Mouse (Mus musculus): ENCODE measurements around the gene Ina.

The Ina gene

DNA sequence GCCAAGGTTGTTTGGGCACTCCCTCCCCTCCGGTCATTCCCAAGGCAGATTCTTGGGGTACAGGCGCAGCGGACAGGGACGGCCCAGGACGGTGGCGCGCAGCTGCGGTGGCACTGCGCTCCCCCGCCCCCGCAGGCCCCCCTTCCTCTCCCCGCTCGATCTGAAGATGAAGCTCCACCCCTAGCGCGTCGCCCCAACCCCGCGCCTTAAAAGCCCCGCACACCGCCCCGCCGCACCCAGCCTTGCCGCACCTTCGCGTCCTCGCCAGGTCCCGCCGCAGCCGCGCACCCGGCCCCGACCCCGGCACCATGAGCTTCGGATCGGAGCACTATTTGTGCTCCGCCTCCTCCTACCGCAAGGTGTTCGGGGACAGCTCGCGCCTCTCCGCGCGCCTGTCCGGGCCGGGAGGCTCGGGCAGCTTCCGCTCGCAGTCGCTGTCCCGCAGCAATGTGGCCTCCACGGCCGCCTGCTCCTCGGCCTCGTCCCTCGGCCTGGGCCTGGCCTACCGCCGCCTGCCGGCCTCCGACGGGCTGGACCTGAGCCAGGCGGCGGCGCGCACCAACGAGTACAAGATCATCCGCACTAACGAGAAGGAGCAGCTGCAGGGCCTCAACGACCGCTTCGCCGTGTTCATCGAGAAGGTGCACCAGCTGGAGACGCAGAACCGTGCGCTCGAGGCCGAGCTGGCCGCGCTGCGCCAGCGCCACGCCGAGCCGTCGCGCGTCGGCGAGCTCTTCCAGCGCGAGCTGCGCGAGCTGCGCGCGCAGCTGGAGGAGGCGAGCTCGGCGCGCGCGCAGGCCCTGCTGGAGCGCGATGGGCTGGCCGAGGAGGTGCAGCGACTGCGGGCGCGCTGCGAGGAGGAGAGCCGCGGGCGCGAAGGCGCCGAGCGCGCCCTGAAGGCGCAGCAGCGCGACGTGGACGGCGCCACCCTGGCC lies at the start of gene Ina, which contains the start of gene Nt5c2:
TSS of gene Ina (plus strand) at position 252 of the 935 bp plus-strand sequence.
TSS of gene Nt5c2 (minus strand) at position 707 of the 935 bp plus-strand sequence.
- under 1% methylated on average over 123 of the region's 124 CpGs for whole genome bisulfite sequencing

DNA sequence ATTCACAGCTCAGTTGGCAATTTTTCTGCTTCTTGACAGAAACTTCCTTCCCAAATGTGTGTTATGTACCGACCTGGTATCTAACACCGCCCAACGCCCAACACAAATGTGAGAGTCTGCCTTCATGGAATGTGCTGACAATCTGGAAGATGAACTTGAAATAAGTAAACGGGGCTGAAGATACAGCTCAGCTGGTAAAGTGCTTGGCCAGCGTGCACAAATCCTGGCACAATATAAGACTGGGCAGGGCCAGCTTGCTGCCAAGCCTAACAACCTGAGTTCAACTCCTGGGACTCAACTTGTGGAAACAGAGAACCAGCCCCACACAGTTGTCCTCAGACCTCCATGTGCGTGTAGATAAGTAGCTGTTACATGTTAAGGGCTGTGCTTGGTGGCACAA lies 48.2 kb upstream of the Ina start:
- WGBS = 79% methylated on average over 6 of the region's 6 CpGs

DNA sequence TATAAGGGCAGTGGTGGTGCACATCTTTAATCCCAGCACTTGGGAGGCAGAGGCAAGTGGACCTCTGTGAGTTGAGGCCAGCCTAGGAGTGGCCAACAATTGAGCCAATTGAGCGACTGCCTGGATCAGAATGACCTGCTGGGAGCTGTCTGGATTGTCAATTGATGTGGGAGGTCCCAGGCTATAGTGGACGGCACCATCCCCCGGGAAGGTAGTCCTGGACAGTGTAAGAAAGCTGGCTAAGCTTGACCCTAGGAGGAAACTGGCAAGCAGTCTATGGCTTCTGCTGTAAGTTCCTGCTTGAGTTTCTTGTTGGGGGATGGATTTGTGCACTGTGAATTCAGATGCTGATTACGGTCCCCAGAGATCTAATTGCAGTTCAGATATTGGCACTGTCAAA lies 46.6 kb upstream of the Ina start:
- 67% methylated on average over 4 of the region's 4 CpGs for WGBS

DNA sequence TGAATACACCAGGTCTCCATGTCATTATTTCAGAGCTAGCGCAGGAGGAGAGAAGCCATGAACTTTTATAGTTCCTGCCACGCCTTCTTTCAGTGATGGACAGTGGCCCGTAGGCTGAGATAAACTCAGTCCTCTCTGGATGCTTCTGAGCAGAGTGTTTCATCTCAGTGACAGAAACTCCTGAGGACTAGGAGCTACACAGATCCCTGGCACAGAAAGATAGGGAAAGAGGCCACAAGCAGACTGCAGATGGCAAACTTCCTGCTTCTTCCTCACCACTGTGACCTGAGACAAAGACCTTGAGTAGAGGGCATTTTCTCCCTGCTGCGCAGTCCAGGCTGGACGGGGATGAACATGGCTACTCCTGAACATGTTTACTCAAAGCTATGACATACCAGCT lies 45.7 kb upstream of the Ina start:
- 89% methylated on average over 5 of the region's 5 CpGs for WGBS

DNA sequence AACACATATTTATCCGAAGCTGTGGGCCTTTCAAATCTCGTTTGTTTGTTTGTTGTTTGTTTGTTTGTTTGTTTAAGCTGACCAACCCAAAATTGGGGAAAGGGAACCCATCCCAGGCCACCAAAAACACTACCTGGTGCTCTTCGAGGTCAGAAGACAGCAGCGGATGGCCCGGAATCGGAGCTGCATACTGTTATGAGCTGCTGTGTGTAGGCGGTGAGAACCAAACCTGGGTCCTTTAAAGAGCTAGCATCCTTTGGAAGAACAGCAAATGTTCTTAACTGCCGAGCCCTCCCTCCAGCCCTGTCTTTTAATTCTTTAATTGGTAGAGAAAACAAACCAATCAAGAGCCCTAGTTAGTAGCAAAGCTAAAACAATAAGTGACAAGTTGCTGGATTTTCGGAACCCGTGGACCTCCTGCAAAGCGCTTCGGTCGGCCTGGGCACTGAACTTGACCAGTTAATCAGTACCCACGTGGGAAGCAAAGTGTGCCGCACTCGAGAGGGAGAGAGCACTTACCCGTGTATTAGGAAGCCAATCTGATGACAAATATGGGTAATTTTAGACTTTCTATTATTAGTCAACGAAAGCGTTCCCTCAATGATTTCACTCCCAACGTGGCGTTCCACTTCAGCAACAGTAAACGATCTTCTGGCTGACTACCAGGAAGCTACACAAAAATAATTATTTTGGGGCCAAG lies 45.1 kb upstream of the Ina start:
- 41% methylated on average over 22 of the region's 22 CpGs for WGBS

DNA sequence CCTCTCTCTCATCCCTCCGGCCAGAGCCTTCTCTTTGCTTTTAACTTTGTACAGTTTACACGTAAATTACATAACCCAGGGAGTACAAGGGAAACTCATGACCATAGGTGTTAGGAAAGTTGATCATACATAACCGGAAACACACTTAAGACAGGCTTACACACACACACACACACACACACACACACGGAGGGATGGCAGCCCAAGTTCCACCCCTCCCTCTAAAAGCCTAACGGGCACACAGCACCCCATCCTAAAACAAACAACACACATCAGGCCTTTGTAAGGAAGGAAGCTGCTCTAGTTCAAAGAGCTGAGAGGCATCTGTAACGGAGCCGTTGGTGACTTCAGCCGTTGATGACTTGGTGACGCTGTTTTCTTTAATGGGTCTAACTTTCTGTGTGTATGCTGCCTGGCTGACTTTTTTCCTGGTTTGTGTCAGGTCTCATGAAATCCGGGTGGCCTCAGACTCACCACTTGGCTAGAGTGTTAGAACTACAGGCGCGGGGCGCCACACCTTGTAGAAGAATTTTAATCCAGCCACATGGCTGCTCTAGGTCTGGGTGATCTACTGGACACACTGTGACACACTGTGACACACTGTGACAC lies 44.3 kb upstream of the Ina start:
- WGBS = 51% methylated on average over 13 of the region's 13 CpGs

DNA sequence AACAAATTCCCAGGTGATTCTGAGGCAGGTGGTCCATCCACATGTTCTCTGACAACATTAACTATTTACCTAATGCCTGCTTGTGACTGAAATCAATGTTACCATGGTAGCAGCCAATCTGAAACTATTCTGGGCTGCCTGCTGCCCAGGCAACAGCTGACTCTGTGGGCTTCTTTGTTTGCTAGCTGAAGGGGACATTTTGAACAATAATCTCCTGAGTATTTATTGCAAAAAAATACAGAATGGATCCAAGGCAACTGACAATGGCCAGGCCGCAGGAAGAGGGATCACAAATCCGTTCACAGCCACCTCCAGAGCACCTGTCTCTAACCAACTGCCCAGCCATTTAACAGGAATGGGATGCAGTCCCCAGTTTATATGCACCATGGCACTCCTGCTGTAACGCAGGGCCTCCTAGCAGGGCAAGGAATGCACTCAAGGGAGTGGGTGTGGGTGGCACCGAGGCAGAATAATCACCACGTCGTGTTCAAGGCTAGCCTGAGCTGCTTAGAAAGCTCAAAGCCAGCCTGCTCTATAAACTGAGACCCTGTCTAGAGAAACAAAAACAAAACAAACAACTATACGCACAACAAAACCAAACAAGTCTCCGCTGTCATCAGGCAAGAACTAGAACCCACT lies 43.3 kb upstream of the Ina start:
- WGBS = 46% methylated on average over 8 of the region's 8 CpGs

DNA sequence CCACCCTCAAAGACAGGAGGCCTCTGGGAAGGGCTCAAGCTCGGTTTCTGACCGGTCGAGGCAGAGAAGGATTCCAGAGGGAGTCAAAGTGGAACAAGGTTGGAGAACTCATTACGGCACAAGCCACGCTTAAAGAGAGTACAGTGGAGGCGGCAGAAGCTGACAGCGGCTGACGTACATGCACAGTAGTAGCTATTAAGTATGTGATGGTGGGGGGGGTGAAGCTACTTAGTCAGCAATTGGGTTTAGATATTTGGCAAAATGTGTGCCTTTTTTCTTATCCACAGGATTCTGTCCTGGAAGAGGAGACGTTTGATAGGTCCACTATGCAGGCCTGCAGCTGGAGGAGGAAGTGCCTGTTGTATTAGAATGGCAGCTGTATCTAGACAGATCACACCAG lies 42.8 kb upstream of the Ina start:
- WGBS = 66% methylated on average over 9 of the region's 9 CpGs

DNA sequence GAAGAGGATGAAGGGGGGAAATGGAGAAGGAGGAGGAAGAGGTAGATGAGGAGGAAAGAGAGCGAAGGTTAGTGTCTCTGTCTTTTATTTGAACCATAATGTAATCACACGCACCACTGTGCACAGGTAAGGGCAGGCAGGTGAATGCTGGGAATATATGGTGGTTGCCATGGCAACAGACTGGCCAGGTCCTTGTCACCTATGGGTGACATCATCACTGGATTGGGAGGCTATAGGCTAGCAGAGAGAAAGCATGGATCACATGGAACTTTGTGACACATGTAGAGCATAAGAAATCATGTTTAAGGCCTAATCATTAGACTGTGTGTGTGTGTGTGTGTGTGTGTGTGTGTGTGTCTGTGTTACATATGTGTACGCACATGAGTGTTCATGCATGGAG lies 42.3 kb upstream of the Ina start:
- 94% methylated on average over 3 of the region's 3 CpGs for WGBS

DNA sequence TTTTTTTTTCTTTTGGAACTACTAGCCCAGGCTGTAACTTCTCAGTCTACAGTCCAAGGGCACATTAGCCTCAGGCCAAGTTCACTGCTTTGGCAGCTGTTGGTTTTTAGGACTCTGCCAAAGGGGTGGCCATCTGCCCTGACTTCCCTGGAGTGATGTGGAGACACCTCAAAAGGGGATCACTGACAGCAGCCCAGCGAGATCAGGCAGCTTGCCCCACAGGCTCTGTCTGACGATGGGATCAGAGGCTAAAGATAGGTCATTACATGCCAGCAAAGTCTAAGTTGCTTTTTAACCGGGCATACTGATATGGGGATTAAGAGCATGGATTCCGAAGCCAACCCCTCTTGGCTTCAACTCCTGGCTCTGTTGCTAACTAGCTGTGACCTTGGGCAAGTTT lies 38.9 kb upstream of the Ina start:
- 70% methylated on average over 4 of the region's 4 CpGs for WGBS

DNA sequence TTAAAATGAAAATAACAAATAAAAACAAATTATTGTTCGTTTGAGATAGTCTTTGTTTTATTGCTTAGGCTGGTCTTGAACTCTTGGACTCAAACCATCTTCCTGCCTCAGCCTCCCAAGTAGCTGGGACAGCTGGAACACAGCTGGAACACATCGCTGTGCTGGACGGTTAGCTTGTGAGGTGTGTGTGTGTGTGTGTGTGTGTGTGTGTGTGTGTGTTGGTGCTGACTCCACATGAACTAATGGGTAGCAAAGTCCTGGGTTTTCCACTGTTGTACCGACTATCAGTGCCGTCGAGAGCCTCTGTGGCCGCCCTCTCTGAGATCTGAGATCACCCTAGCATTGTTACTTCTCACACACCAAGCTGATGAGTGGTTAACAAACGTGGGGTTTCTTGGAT lies 38.5 kb upstream of the Ina start:
- 89% methylated on average over 8 of the region's 8 CpGs for WGBS

DNA sequence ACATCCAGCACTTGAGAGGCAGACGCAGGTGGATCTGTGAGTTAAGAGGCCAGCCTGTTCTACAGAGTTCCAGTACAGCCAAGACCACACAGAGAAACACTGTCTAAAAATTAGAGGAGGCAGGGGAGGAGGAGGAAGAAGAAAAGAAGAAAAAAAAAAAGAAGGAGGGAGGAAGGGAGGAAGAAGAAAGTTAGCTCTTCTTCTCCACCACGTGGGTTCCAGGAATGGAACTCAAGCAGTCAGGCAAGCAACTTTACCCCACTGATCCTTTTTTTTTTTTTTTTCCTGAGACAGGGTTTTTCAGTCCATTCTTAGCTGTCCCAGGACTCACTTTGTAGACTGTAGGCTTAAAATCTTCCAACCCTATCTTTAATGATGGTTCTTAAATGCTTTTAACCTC lies 37.8 kb upstream of the Ina start:
- WGBS = 49% methylated on average over 2 of the region's 2 CpGs

DNA sequence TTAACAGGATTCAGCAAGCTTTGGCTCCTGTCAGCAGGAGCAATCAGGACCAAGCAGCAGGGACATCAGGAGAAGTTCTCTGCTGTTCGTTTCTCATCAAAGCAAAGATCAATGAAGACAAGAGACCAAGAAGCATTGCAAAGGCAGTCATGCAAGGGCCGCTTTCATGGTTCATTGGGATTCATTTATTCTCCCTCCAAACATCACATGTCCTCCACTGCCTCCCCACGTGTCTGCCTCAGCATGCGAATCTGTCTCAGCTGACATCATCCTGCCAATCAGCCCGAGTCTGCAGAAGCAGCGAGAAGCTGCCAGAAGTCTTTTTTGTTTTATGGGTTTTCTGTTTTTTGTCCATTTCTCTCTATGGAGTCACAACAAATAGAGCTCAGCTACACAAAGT lies 37.0 kb upstream of the Ina start:
- WGBS = 39% methylated on average over 6 of the region's 6 CpGs

DNA sequence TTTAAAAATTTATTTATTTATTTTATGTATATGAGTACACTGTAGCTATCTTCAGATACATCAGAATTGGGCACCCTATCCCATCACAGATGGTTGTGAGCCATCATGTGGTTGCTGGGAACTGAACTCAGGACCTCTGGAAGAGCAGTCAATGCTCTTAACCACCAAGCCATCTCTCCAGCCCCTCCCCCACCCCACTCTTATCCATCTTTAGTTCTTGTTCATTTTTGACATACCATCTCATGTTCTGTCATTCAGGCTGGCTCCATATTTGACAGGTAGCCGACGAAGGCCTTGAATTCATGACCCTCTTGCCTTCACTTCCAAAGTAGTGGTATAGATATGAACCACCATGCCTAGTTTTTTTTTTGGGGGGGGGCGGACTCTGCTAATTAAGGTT lies 36.4 kb upstream of the Ina start:
- WGBS = 96% methylated on average over 3 of the region's 3 CpGs

DNA sequence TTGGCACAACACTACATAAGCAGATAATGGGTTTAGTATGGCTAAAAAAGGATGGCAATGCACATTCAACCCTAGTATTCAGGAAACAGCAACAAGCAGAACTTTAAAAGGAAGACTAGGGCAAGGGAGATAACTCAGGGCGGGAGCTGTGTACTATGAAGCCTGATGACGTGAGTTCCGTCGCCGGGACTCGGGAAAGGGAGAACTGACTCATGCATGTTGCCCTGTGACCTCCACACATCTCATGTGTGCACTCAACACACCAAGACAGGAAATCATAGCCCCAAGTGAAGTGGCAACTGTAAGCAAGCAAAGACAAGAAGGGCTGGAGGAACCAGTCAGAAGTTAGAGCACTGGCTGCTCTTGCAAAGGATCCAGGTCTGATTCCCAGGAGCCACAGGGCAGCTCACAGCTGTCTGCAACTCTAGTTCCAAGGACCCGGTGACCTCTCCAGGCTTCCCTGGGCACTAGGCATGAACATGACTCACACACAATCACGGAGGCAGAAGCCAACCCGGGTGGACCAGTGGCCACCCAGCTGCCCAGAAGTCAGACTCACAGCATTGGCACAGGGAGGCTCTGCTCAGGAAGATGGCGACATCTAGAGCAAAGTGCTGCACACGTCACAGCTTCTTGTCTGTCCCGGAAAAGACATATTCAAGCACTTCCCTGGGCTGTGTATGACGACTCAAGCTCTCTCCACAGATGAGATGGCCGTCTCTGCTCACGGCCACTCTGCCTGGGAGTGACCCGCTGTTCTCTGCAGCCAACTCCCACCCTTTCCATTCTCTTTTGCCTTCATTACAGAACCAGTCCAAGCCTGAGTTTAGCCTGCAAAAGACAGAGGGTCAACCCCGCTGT lies 35.3 kb upstream of the Ina start:
- WGBS = 82% methylated on average over 17 of the region's 17 CpGs

DNA sequence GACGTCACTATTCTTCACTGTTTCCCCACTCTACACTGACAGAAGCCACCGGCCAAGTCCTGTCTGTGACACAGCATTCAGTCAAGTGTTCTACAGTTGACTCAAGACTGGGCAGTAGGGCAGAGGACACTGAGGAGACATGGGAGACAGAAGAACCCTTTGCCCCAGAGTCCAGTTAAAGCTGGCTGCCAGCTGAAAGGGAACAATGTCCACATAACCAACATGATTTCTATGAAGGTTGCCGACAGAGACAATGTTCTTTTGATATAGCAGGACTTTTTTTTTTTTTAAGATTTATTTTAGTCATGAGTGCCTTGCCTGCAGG lies 34.8 kb upstream of the Ina start:
- 63% methylated on average over 3 of the region's 3 CpGs for WGBS

DNA sequence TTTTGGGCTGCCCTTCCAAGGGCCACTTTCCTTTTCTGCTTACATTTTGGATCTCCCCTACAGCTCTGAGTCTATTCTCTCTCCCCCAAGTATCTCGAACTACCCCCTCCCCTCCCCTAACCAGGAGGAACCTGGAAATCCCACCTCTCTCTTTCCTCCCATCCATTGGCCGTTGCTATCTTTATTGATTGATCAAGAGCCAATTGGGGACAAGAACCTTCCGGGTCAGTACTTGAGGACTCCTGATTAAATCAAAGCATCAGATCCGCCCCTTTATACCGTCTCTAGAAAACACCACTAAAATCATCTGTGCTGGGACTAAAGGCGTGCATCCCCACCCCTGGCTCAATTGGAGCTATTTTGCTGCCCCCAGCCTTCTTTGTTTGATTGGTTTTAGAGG lies 33.0 kb upstream of the Ina start:
- WGBS = 64% methylated on average over 6 of the region's 6 CpGs

DNA sequence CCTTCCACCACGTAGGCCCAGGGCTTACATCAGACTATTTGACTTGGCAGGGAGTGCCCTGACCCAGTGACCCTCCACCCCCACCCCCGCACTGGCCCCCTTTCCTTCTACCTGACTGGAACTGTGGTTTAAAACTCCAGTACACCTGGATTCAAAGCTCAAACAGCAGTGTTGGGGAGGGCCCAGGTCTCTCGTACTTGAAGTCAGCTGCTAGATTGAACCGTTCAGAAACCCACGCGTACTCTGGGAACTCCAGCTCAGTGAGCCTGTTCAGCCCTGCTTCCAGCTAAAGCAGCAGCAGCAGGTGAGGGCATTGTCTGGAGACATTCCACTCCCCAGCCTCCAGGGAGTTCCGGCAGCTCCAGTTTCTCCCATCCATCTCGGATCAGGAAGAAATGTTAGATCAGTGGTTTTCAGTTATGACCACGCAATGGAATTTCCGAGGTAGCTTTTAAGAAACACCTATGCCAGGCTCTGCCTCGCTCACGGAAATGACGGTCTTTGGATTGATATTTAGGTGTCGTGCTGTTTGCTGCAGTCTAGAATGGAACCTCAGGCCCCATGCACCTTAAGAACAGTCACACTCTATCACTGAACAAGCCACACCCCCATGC lies 31.0 kb upstream of the Ina start:
- 77% methylated on average over 14 of the region's 14 CpGs for WGBS

DNA sequence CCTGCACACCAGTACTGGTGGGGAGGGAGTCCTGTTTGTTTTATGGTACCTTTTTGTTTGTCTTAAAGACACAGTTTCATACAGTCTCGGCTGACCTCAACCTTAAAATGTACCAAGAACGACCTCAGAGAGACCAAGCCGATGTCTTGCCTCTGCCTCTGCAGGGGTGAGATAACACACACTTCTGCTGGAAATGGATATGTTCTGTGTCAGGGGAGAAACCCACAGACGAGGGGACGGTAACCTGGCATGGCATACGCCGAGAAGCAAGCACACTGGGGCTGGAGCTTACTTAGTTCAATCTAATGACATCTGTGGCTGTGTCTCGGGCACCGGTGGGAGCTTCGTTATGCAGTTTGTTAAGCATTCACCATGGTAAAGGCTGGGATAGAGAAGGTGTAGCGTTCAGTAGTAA lies 30.5 kb upstream of the Ina start:
- WGBS = 77% methylated on average over 11 of the region's 11 CpGs

DNA sequence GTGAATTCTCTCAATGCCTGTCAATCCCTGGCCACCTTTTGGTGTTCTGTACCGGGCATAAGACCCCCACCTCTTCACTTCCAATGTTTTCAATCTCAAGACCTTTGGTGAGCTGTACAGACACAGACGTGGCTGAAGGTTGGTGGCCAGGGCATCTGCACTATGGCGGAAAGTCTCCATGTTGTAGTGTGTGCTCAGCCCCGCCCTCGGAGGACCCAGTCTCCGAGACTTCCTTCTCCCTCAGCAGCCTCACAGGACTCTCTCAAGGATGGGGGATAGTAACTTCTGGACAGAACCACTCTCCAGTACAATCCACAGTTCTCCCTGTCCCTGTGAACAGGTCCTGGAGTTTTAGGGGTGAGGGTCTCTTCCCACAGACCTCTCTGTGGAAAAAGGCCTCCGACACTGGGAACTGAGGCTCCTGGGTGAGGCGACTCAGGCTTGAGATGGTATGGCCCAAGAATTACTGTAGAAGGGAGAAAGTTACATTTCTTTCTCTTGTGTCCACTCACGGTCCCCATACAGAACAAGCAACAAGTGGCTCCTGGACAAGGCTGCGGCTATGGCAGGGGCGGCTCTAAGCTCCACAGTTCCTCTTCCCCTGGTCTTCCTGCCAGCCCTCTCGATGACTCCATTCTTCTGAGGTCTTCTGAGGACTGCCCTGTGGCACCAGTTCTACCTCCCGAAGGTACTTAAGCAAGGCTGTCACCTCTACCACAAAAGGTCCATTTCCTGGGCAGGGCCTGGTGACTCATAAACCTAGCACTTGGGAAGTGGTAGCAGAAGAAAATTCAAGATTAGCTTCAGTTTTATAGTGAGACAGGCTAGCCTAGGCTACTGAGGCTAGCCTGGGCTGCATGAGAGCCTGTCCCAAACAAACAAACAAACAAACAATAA lies 29.5 kb upstream of the Ina start:
- 84% methylated on average over 13 of the region's 13 CpGs for WGBS

Measured in cerebral cortex, adult 2 months (tissue).